Mouse (Mus musculus): Measurements from ENCODE around the gene Ick.
A peak's percentile ranks its signal among the peaks of the same experiment; 100 is the strongest.

Gene Ick

DNA sequence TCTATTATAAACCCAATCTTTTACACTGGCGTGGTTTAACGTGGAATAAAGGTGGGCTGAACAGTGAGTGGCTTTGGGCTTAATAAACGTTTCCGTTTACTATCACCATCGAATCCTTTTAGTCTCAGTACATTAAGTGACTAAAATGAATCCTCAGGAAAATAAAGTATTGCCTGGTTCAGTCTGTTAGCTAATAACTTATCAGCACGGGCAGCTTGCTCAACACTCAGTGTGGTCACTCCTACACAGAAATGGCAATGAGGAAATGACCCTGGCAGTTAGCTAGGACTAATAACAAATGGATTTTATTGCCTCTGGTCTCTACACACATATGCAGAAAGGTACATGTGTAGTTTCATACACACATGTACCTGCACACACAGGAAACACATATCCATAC, 4.0 kb upstream of the Ick start:
- no peak for DNase-seq (ENCODE audit: low spot score)

- no peak for DNase-seq (ENCODE audit: low spot score)
These were observed 3.5 kb upstream of the Ick start for GRCm38 (mm10) chr9:78105501-78105932.

- no peak for DNase-seq (ENCODE audit: low spot score)
These were observed 2.2 kb upstream of the Ick start for GRCm38 (mm10) chr9:78106821-78107220.

GRCm38 (mm10) chr9:78107582-78107911, 1.4 kb upstream of the Ick start:
- DNase-seq (ENCODE audit: low spot score), result no peak

DNA sequence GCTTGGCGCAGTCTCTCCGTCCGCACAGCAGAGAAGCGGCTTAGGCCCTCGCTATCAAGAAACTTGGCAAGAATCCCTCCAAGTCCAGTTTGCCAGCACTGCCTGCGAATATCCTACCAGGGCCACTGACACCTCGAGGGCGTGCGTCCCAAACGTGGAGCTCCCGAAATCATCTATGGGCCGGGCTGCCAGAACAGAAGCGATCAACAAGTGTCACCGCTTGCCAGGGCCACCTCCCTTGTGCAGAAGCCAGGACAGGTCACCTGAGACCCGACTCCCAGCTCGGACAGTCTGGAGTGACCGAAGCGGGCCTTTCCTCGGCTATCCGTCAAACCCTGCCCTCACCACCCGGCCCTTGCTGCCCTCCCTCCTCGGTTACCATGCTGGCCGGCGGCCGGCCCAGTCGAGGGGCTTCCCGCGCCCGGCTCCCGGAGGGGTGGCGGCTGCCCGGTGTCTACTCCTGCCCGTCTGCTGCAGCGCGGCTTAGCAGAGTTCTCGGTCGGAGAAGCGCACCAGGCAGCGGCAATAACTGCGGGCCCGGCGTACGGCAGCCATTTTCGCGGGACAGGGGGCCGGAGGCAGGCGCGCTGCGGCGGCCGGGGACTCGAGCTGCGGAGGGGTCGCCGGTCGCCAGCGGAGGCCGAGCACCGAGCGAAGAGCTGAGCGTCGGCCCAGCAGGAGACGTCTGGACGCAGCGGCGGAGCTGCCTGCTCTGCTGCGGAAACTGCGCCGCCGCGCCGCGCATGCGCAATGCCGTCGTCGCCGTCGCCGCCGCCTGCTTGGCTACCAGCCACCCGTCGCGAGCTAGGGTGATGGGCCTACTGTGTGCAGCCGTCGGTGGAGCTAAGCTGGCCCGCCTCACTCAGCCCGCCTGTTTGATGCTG, 838 bp upstream of the Ick start:
- peak; percentile 74 for DNase-seq (ENCODE audit: low spot score)

GRCm38 (mm10) chr9:78109656-78110055, 664 bp downstream of the Ick start:
- no peak for DNase-seq (ENCODE audit: low spot score)

DNA sequence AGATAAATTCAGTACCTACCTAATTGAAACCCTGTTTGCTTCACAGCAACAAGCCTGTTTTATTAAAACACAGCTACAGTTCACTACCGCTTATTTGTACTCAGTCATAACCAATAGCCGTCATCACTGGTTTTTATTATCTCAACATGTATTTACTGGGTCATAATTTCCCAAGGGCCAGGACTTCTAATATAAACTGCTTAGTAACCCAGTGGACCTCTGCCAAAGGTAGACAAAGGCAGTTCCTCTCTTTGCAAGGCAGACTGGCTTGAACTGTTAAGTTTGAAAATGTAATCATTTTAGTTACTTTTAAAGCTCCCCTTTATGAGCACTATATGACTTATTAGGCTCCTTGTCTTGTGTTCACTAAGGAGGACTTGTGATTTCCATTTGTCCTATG, 2.5 kb downstream of the Ick start:
- no peak for DNase-seq (ENCODE audit: low spot score)

- peak; percentile 93 for DNase-seq (ENCODE audit: low spot score)
These were observed 4.0 kb downstream of the Ick start for GRCm38 (mm10) chr9:78112770-78113537.

- no peak for DNase-seq (ENCODE audit: low spot score)
These were observed 4.5 kb downstream of the Ick start for GRCm38 (mm10) chr9:78113538-78113885.

DNA sequence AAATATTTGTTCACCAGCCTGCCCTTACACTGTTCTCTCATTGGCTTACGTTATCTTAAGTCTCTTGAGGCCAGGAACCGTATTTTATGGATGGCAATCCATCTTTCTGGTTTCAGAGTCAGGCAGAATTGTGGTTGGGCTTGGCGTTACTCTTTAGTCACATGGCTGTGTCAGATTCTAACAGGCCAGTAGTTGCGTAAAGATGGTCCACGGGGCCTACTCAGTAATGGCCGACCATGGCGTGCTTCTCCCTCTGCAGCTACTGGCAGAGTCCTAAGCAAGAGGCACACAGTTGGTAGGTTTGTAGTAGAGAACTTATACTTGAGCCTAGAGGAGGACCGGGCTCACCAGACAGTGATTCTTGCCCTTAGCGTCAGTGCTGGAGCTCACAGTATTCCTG, 6.8 kb downstream of the Ick start:
- DNase-seq (ENCODE audit: low spot score), result no peak

DNA sequence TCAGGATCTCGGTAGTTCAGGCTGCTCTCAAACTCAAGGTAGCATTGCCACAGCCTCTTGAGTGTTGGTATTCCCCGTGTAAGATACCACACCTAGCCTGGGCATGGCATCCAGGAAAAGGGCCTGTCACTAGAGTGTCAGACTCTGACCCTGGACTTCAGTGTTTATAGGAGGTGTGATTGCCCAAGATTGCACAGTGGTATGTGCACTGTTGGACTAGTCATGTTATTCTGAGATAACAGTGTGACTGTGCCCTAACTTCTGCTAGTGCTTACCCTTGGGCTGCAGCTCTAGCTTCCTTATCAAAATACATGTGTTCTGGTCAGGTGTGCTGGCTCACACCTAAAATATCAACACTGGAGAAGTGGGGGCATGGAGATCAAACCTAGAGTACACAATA, 8.7 kb downstream of the Ick start:
- DNase-seq (ENCODE audit: low spot score), result no peak

DNA sequence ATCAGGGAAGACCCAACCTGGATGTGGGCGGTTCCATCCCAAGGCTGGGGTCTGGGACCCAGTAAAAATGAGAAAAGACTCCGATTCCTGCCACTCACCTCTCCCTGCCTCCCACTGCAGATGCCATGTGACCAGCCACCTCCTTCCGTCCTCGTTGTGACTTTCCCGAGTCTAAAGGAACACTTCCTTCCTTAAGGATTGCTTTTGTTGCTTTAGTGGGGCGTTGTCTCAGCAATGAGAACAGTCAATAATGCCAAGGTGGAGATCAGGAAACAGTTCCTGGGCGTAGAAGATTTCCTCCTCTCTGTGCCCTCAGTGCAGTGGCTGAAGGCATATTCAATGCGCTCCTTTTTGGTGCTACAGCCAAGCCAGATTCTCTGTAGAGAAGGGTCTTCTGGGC, 12.4 kb downstream of the Ick start:
- no peak for DNase-seq (ENCODE audit: low spot score)

GRCm38 (mm10) chr9:78121985-78122384, 13.0 kb downstream of the Ick start:
- no peak for DNase-seq (ENCODE audit: low spot score)

DNA sequence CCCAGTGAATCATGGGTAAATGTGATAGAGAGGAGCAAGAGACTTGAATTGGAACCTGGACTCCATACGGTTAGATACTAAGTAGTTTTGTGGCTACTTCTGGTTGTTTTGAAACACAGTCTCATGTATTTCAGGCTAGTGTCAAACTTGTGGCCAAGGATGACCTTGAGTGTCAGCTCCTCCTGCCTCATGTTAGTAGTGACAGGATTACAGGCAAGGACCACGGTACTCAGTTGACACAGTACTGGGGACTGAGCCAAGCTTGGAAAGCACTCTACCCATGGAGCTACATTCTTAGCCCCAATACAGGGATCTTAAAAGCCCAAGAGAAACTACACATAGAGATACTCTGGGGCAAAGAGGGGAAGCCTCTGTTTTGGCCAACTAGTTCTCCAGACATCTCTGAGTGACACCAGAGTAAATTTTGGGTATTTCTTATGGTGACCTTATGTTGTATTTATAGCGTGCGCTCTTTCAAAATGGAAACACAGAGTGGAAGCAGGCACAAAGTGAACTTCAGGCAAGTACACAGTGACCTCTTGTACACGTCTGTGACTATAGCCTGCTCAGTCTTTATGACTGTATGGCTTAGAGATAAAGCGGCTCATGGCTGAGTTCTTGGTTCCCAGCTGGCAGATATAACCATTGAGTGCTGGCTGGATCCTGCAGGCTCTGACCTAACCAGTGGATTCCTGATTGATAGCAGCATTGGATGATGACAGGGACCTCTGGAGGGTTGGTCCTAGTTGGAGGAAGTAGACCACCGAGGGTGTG, 14.1 kb downstream of the Ick start:
- DNase-seq (ENCODE audit: low spot score), result no peak

DNA sequence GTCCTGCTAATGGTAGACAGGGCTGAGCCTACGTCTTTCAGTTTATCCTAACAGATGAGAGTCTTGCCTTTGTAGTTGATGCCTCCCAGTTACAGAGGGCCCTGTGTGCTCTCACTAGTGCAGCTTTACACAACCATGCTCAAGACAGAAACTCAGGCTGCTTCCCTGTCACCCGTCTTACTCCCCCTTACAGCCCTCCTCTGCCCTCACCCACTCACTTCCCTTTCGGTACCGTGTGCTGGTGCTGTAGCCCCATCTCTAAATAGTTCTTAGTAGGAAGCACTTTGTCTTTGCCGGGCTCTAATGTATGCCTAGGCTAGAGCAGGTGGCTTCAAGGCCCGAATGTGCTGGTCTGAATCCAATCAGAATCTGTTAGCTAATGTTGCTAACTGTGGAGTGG, 15.3 kb downstream of the Ick start:
- DNase-seq (ENCODE audit: low spot score), result no peak

- no peak for DNase-seq (ENCODE audit: low spot score)
These were observed 17.0 kb downstream of the Ick start for GRCm38 (mm10) chr9:78126007-78126406.

DNA sequence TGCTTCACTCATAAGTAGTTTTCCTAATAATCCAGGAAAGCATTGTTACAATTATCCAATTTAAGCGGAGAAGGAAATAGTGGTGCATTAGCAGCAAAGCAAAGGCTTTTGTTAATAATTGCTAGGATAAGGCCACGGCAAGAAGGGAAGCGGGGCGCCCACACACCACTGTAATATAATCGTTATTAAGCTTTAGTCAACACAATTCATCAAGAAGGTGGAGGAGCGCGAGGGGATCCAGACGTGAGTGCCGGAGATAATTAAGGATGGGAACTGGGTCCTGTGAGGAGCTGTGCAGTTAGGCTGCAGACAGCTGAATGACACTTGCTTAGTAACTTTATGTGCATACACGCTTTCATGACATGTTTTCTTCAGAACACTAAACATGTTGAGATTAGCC, 17.7 kb downstream of the Ick start:
- no peak for DNase-seq (ENCODE audit: low spot score)

GRCm38 (mm10) chr9:78135658-78136057, 26.7 kb downstream of the Ick start:
- no peak for DNase-seq (ENCODE audit: low spot score)

DNA sequence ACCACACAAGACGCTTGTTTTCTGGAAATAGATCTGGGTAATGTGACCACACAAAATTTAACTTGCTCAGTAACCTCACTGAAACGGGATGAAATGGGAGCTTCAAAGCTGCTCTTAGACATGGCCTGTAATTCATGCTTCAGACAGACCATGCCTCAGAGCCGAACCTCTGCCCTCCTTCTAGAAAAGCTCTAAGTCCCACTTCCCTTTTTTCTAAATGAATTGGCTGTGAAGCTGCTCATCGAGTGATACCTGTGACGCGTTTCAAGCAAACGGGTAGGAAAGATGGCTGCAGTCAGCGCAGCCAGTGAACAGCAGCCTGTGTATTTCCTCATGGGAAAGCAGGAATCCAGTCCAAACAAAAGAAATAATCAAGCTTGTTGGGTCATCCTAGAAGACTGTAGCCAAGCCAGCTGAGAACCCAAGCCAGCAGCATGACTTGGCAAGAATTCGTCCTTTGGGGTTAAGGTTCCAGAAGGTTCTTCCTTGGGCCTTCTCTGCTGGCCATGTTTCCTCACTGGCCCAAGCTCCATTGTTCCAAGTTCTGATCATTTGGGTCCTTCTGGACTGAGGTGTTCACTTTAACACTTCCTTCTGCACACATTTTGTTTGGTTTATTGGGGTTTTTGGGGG, 29.2 kb downstream of the Ick start:
- DNase-seq (ENCODE audit: low spot score), result no peak

GRCm38 (mm10) chr9:78139463-78139862, 30.5 kb downstream of the Ick start:
- no peak for DNase-seq (ENCODE audit: low spot score)

DNA sequence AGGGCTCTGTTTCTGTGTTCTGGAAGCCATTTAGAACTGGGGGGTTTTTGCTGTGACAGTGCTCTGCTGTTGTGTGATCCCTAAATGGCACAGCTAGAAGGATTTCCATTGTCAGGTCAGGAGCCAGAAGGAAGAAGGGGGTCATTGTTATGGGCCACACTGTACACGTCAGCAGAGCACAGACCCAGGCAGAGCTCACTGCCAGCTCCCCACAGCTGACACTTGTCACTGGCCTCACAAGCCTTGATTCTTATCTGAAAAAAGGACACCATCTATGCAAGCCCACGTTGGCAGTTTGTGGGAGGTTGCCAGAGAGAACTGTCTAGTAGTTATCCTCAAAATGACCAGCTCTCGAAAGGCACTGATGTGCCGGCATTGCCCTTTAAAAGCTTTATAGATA, 37.1 kb downstream of the Ick start:
- DNase-seq (ENCODE audit: low spot score), result no peak

GRCm38 (mm10) chr9:78146627-78147026, 37.6 kb downstream of the Ick start:
- no peak for DNase-seq (ENCODE audit: low spot score)
